Mouse (Mus musculus) ES-E14 (cell line): ENCODE measurements at regions not wholly inside any gene's neighbourhood (a gene's known extent, or its start where the extent isn't known, plus 50 kb on each side); places are given as distances from the start of the nearest gene placed in this dataset.

Source experiments
- CHD2 ChIP-seq: IDR thresholded peaks from 2 replicates; pipeline ENCODE4 v1.6.1; 2014; ENCODE audit warnings: mild to moderate bottlenecking, low read depth, low read length, inconsistent platforms
- ZC3H11A ChIP-seq: IDR thresholded peaks from 2 replicates; pipeline ENCODE4 v1.6.1; 2012; ENCODE audit warnings: low read depth, mild to moderate bottlenecking, inconsistent platforms, low read length, borderline replicate concordance
- ZNF384 ChIP-seq: IDR thresholded peaks from 2 replicates; pipeline ENCODE4 v1.6.1; 2012; ENCODE audit warnings: low read depth, low read length, inconsistent platforms

DNA sequence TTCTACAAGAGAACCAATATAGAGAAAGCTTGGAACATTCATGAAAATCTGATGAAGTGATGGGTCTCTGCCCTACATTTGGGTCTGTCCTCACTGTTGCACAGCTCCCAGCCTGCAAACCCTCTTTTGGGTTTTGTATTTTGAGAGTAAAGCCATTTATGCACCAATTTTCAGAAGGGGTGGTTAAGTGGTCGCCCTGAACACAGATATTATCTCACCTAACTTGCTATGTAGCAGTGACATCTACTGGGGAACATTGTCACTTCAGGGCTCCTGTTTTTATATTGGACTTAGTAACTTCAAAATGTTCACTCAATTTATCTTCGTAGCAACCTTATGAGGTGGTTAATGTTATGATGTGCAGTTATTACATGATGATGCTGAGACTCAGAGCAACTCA, 183.6 kb downstream of the Nuf2 start:
- TF ChIP-seq ZC3H11A (0 out of 2 replicates have a peak, but pooled peaks have one; percentile 12), CHD2 (no peak), ZNF384 (no peak)
